Mouse (Mus musculus) brain, embryonic 14.5 days (tissue): ENCODE data around the gene Syt16.

Experiments used
- CTCF ChIP-seq: fragments of 200-500 bp; IDR thresholded peaks from 2 replicates; pipeline ENCODE4 v1.5.1; 2012; ENCODE audit warnings: inconsistent platforms, mild to moderate bottlenecking, moderate library complexity, borderline replicate concordance; ENCODE audit not compliant: insufficient read depth, insufficient read length; ENCODE audit errors: extremely low read depth
- POLR2A ChIP-seq: fragments of 200-500 bp; IDR thresholded peaks from 2 replicates; pipeline ENCODE4 v1.6.1; 2012; ENCODE audit warnings: mild to moderate bottlenecking, inconsistent platforms, borderline replicate concordance; ENCODE audit not compliant: poor library complexity, insufficient read depth, insufficient read length, severe bottlenecking; ENCODE audit errors: extremely low read depth

DNA sequence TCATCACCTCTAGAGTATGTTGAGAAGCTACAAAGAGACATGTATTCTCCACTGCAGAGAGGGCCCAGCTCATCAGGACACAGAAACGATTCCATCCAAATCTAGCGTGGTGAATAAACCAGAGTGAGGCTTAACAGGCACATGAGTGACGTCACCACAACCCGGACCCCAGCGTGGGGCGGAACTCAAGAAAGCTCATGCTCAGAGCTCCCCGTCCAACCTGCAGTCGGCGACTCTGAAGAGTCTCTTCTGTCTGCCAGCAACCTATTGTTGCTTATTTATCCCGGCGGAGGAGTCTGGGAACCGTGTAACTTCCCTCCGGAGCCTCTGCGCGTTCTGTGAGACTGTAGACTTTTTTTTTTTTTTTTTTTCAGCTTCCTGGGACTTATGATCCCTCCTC, 44.6 kb upstream of the Syt16 start:
- TF ChIP-seq CTCF = no peak
- no peak for TF ChIP-seq POLR2A
